Mouse (Mus musculus) cortical plate, adult 2 months (tissue): ENCODE data around the gene Tmem203.
A peak's percentile ranks its signal among the peaks of the same experiment; 100 is the strongest.

Experiments used
- CTCF ChIP-seq: fragments of 200-500 bp; IDR thresholded peaks from 2 replicates; pipeline ENCODE4 v1.5.1; 2011; ENCODE audit warnings: mild to moderate bottlenecking, control low read depth, low read length; ENCODE audit not compliant: insufficient read depth; ENCODE audit errors: extremely low read depth
- POLR2A ChIP-seq: fragments of 200-500 bp; IDR thresholded peaks from 2 replicates; pipeline ENCODE4 v1.6.1; 2011; ENCODE audit warnings: mild to moderate bottlenecking, low read length, control low read depth; ENCODE audit not compliant: insufficient read depth; ENCODE audit errors: extremely low read depth

DNA sequence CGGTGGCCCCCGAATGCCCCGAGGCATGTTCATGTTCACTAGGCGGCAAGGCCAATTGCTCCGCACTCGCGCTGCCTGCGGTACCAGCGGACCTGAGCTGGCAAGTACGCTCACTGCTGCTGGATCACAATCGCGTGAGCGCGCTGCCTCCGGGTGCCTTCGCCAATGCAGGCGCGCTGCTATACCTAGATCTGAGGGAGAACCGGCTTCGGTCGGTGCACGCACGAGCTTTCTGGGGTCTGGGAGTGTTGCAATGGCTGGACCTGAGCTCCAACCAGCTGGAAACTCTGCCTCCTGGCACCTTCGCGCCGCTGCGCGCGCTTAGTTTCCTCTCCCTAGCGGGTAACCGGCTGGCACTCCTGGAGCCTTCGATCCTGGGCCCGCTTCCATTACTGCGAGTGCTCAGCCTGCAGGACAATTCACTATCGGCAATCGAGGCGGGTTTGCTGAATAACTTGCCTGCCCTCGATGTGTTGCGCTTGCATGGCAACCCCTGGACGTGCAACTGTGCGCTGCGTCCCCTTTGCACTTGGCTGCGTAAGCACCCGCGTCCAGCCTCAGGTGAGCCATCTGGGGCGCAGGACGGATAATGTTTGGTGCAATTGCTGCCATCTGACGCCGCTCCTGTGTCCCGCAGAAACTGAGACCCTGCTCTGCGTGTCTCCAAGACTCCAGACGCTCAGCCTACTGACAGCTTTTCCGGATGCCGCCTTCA is 35.0 kb downstream of the Tmem203 start:
- TF ChIP-seq CTCF (no peak), POLR2A (peak; percentile 34; the same call in 1 of the 2 replicates)
